Mouse (Mus musculus) right cerebral cortex, postnatal 10 days (tissue): ENCODE measurements around the gene Ppid.
"Not testable (repeated sequence)": the region's sequence is repeated elsewhere in the genome, so short reads cannot be mapped to it uniquely, and the experiment has no call there.

Experiments
- DNase-seq, 2 experiments: peaks; one replicate each; pipeline ENCODE4 v3.0.0; 2021; ENCODE audit warnings: low spot score in 2 of 2

Gene Ppid

DNA sequence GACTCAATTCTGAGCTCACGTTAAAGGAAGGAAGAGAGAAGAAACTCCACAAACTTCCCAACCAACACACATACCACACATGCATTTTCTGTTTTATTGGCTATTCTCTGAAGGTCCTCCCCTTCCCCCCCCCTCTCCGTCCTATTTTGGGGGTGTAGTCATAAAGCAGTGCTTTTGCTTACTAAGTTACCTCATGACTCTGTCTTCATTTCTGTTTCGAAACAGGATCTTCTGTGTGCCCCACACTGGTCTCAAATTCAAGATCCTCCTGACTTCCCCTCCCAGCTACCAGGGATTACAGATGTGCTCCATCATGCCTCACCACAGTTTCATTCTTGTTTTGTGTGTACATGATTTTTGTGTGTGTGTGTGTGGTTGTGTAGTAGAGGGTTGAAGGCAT lies 18.7 kb upstream of the Ppid start:
- DNase-seq, result no peak

GRCm38 (mm10) chr3:79573376-79573775 lies 17.8 kb upstream of the Ppid start:
- DNase-seq, result not testable (repeated sequence)

GRCm38 (mm10) chr3:79574336-79574735 lies 16.8 kb upstream of the Ppid start:
- no peak for DNase-seq

DNA sequence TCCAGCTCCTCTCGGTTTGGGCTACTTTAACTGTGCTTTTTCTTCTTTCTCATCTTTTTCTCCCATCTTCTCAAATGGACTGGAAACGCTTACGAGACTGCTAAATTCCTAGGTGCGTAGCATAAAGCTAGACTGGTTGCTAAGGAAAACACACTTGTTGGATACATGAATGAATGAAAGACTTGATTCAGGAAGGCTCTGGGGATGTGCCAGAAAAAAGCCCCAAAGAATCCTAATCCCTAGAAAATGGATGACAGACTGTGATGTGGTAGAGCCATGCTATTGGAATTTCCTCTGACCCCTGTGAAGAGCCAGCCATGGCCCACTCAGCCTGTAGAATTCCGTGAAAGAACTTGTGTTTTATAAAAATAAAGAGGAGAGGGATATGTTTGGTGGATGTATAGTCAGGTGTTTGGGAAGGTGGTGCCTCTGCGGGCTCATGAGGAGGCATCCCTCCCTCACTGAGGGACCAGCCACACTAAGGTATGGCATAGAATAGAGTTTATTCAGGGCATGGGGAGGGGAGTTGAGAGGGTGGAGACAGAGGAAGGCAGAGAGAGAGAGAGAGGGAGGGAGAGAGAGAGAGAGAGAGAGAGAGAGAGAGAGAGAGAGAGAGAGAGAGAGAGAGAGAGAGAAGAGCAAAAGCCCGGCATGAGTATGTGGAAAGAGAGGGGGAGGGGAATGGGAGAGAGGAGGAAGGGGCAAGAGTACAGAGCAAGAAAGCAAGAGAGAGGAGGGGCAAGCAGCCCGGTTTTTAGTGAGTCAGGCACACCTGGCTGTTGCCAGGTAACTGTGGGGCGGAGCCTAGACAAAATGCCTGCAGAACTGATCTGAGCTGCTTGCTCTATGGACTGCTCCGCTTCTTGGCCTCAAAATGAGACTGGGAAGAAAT lies 15.3 kb upstream of the Ppid start:
- peak; percentile 45 to 60 for DNase-seq

- no peak for DNase-seq
These were observed 14.7 kb upstream of the Ppid start for GRCm38 (mm10) chr3:79576468-79576816.

- DNase-seq, result no peak
These were observed 14.3 kb upstream of the Ppid start for GRCm38 (mm10) chr3:79576865-79577264.

GRCm38 (mm10) chr3:79577606-79578005 lies 13.5 kb upstream of the Ppid start:
- DNase-seq, result peak in 1 of 2 experiments; percentile 28

- no peak for DNase-seq
These were observed 13.0 kb upstream of the Ppid start for GRCm38 (mm10) chr3:79578164-79578563.

- no peak for DNase-seq
These were observed 11.1 kb upstream of the Ppid start for GRCm38 (mm10) chr3:79579891-79580575.

DNA sequence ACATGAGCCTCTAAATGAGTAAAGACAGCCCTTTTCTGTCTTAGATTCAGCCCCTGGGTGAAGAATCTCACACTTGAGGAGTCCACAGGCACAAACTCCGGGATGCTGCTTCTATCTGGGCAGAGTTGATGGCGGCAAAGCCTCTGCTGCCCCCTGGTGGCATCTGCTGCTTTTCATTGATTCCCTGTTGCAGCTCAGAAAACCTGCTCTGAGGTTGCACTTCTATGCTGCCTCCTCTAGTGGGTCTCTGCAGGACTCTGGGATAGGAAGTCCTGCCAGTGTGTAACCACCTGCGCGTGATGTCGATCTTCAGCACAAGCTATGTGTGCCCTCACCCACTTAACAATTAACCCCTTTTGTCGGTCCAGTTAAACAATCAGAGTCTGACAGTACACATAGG lies 4.3 kb upstream of the Ppid start:
- DNase-seq, result peak; percentile 92 to 94

DNA sequence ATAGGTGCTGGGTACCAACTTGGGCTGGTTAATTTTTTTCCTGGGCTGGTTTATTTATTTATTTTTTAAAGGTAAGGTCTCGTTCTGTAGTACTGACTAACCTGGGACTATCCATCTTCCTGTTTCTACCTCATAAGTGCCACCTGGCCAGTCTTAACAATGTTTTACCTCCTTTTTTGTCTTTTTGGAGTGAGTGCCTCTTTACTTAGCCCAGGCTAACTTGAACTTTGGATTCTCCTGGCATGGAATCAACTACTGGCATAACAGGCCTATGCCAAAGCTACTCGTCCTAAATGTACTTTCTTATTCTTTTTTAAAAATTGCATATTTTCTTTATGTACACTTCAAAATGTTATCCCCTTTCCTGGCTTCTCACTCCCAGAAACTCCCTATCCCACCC lies 1.5 kb upstream of the Ppid start:
- no peak for DNase-seq

GRCm38 (mm10) chr3:79591793-79592471 lies 790 bp downstream of the Ppid start:
- no peak for DNase-seq

- no peak for DNase-seq
These were observed 4.3 kb downstream of the Ppid start for GRCm38 (mm10) chr3:79595468-79595867.

DNA sequence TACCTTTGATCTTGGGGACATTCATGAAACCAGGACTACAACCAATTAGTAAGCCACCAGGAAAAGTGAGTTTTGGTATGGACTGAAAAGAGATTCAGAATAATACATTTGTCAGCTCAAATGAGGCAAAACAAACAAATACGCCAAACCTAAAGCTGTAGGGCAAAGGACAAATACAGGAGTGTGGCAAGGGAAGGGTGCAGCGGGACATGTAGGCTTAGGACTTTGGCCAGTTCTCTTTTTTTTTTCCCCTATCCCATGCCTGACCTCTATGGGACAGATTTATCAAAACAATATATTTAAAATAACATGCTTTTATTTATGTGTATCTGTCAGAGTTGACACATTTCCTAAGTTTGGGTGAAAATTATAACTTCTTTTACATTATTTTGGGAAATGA lies 18.7 kb downstream of the Ppid start:
- DNase-seq, result no peak

- DNase-seq, result no peak
These were observed 36.5 kb downstream of the Ppid start for GRCm38 (mm10) chr3:79627484-79628181.

GRCm38 (mm10) chr3:79628182-79628560 lies 37.0 kb downstream of the Ppid start:
- no peak for DNase-seq

DNA sequence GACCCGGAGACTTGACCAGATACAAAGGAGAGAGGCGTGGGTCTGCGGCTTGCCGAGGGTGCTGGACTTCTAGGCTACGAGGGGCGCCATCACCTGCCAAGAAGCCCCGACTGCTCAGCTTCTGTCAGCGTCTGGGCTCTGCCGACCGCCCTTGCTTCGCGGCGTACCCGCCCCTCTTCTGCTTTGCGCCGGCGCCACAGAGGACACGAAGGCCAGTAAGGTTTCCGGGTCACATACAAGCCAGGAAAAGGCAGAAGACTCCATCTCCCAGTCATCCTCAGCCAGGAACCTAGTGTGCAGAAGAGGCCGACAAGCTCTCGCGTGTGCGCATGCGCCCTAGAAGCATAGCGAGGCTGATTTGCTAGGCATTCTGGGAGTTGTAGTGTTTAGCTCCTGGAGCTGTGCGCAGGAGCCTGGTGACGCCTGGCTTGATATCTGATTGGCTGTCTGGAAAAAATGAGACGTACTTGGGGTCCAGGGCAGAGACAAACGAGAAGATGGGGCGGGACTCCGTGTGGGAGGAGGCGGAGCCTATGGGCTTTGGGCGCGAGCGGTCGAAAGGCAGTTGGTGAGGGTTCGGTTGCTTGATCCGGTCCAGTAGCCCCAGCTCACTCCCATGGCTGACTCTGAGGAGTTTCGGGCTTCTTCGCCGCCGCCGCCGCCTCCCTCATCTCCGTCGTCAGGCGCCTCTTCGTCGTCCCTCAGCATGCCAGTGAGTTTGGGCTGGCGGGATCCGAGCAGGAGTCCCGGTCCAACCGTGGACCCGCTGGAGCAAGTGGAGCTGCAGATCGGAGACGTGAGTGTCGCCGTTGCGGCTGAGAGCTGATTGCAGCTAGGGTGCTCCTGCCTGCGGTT lies 37.6 kb downstream of the Ppid start, which contains the start of gene 4930579G24Rik:
Gene 4930579G24Rik (plus strand): TSS at position 519 of the 855 bp plus-strand sequence.
- peak; percentile 99 for DNase-seq

- peak; percentile 85 to 91 for DNase-seq
These were observed 38.2 kb downstream of the Ppid start, which contains the start of gene Etfdh for GRCm38 (mm10) chr3:79629416-79629730. Gene Etfdh (minus strand): TSS chr3:79629500.

- peak in 1 of 2 experiments; percentile 21 for DNase-seq
These were observed 61.0 kb downstream of the Ppid start for GRCm38 (mm10) chr3:79652129-79652528.
